Mouse (Mus musculus) intestine, postnatal 0 days (tissue): ENCODE data around the gene Klhdc4. TPM values are rescaled to one million over a fixed set of nuclear protein-coding genes. Genes with fewer than 3 reads are reported as not detected.

Experiments
- ATAC-seq: fragments of 200-750 bp; cut with Nextera tagmentation; 2 replicates; pipeline ENCODE4 v1.8.0; 2017; ENCODE audit warnings: mild to moderate bottlenecking, moderate TSS enrichment, moderate library complexity
- H3K27ac ChIP-seq: fragments of 300-500 bp; sonication (generic); 2 replicates; pipeline ENCODE4 v1.5.1; 2014; ENCODE audit warnings: mild to moderate bottlenecking, low read depth, low read length, moderate library complexity
- H3K27me3 ChIP-seq: fragments of 300-500 bp; sonication (generic); replicated peaks from 2 replicates; pipeline ENCODE4 v1.6.1; 2014; ENCODE audit warnings: low read length, mixed read lengths; ENCODE audit not compliant: control insufficient read depth, insufficient read depth
- H3K36me3 ChIP-seq: fragments of 300-500 bp; sonication (generic); 2 replicates; pipeline ENCODE4 v1.6.1; 2014; ENCODE audit warnings: mild to moderate bottlenecking, moderate library complexity; ENCODE audit not compliant: control insufficient read depth, insufficient read depth
- H3K4me1 ChIP-seq: fragments of 300-500 bp; sonication (generic); replicated peaks from 2 replicates; pipeline ENCODE4 v1.6.1; 2014; ENCODE audit warnings: antibody characterized with exemption, low read length, mixed read lengths; ENCODE audit not compliant: control insufficient read depth, insufficient read depth
- H3K4me2 ChIP-seq: fragments of 300-500 bp; sonication (generic); replicated peaks from 2 replicates; pipeline ENCODE4 v1.6.1; 2014; ENCODE audit warnings: low read depth, mild to moderate bottlenecking, moderate library complexity
- H3K4me3 ChIP-seq: fragments of 300-500 bp; sonication (generic); 2 replicates; pipeline ENCODE4 v1.5.1; 2014; ENCODE audit warnings: low read depth, low read length
- H3K9ac ChIP-seq: fragments of 300-500 bp; sonication (generic); 2 replicates; pipeline ENCODE4 v1.6.1; 2014; ENCODE audit warnings: mild to moderate bottlenecking, low read depth, low read length
- H3K9me3 ChIP-seq: fragments of 300-500 bp; sonication (generic); 2 replicates; pipeline ENCODE4 v1.6.1; 2016; ENCODE audit warnings: mixed run types; ENCODE audit not compliant: control insufficient read depth
- CTCF ChIP-seq: sonication (generic); IDR thresholded peaks from 2 replicates; pipeline ENCODE4 v1.5.1; 2016; ENCODE audit warnings: low read depth, mild to moderate bottlenecking, control low read depth, antibody characterized with exemption, moderate library complexity
- WGBS: fragments of 180-500 bp; shearing (Covaris S2); extraction: QIAGEN DNeasy Blood & Tissue Kit; methylation state at CpG from one replicate; pipeline ENCODE4 v1.1.7; 2014; 5-methylcytosine and 5-hydroxymethylcytosine counted together
- polyA plus RNA-seq: library from polyadenylated mRNA; unstranded; fragments of >200 nt; fragmentation: Nextera tagmentation; extraction: Ambion mirVana; gene quantifications from 2 replicates; pipeline ENCODE4 v1.2.1, GENCODE M21; 2015

The Klhdc4 gene
- polyA plus RNA-seq, 1 experiment from 2014 or later = 12.1 TPM

DNA sequence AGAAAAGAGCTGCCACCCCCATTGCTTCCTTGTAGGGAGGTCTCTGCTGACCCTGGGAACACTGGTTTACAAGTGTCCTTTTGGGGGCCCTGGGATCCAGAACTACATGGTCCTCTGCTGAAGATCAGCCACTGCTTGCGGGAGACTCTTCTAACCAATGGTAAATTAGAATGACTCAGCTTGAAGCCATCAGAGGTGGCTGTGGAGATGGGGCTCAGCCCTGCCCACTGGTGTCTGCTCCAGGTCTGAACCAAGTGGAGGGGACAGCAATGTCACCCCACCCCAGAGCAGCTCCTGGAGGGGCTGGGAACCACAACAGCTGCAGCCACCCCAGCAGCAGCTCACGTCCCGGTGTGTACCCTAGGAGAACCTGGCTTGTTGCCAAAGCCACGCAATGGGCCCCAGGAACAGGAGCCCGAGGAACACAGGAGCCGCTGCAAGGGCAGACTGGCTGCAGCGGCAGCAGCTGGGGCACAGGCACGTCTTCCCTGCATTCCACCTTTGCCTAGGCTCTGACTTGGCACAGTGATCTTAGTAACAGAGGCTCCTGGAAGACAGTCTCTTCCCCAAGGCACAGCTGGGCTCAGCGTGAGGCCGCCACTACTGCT lies 42.6 kb upstream of the Klhdc4 start:
- Histone ChIP-seq H3K9ac (no peak overlapping the region), H3K9me3 (no peaks in the 10 kb centered on the region), H3K4me2 (peak overlapping the region; percentile 38; the same call in 1 of the 2 replicates), H3K4me1 (peaks cover 8% of the 10 kb centered on the region; the same call in 1 of the 2 replicates), H3K27ac (no peak overlapping the region), H3K4me3 (no peak overlapping the region), H3K27me3 (no peaks in the 10 kb centered on the region), H3K36me3 (no peaks in the 10 kb centered on the region)
- 7% methylated on average over 10 of the region's 10 CpGs for WGBS
- 0 out of 2 replicates have a peak, but pooled peaks have one; percentile 23 for ATAC-seq
- TF ChIP-seq CTCF = peak; percentile 28

DNA sequence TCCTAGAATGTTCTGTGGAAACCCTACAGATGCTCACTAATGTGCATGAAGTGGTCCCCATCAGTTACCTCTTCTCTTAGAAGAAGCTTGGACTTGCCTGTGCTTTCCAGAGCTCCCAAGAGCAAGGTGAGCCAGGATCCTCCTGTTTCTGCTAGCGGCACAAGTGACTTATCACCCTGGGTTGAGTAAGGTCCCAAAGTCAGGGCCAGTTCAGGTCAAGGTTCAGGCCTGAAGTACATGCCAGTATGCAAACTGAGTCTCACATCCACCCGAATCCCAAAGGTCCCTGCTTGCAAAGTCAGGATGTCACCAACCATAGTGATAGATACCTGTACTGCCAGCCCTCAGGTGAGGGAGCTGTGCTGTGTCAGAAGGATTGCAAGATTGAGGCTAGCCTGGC lies 40.8 kb upstream of the Klhdc4 start:
- H3K4me3 ChIP-seq = no peak overlapping the region
- no peak overlapping the region for H3K9ac ChIP-seq
- TF ChIP-seq CTCF = no peak
- no peaks in the 10 kb centered on the region for H3K27me3 ChIP-seq
- WGBS = 76% methylated on average over 2 of the region's 2 CpGs
- H3K4me1 ChIP-seq = peaks cover 8% of the 10 kb centered on the region; the same call in 1 of the 2 replicates
- ATAC-seq = no peak
- H3K36me3 ChIP-seq = no peaks in the 10 kb centered on the region
- H3K9me3 ChIP-seq = no peaks in the 10 kb centered on the region
- H3K4me2 ChIP-seq = no peak overlapping the region
- no peak overlapping the region for H3K27ac ChIP-seq

DNA sequence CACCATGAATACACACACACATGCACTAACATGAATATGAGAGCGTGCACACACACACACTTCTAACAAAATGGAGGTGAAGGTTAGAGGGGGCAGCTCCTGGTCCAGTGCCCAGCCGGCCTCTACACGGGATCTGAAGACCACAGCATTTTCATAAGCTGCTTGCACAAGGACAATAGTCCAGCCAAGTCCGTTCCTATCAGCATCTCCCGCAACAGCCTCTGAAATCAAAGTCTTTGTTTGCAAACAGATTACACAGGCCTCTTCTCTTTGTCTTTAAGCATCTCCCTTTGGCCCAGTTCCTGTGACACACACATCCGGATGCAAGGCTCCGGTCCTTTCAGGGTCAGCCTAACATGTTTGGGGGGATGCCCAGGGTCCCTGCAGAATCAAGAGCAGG lies 39.5 kb upstream of the Klhdc4 start:
- 69% methylated on average over 7 of the region's 7 CpGs for WGBS

DNA sequence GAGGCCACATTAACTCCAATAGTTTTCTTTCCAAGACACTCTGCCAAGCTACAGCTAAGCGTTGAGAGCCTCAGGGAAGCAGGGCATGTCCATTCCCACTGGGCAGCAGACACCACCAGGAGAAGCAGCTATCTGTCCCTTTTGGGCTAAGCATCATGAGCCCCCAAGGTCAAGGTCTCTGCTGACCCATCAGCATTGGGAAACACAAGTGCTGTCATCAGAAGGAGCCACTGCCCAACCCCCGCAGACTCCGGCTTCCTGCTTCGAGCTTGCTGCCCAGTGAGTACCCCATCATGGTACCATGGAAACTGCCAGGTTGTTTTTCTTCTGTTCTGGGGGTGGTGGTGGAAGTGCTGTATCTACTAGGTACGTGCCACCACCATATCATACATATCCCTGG lies 38.8 kb upstream of the Klhdc4 start:
- WGBS = 81% methylated on average over 5 of the region's 5 CpGs
- Histone ChIP-seq H3K4me2 (no peak overlapping the region), H3K9me3 (no peaks in the 10 kb centered on the region), H3K27ac (no peak overlapping the region), H3K36me3 (no peaks in the 10 kb centered on the region), H3K4me3 (no peak overlapping the region), H3K4me1 (peaks cover 8% of the 10 kb centered on the region; the same call in 1 of the 2 replicates), H3K9ac (no peak overlapping the region), H3K27me3 (no peaks in the 10 kb centered on the region)
- TF ChIP-seq CTCF = no peak
- ATAC-seq = no peak

More for the DNA sequence above, 39.5 kb upstream of the Klhdc4 start:
- H3K4me1 ChIP-seq = peaks cover 8% of the 10 kb centered on the region; the same call in 1 of the 2 replicates
- no peak overlapping the region for H3K4me3 ChIP-seq
- H3K9me3 ChIP-seq = no peaks in the 10 kb centered on the region
- H3K4me2 ChIP-seq = no peak overlapping the region
- H3K27me3 ChIP-seq = no peaks in the 10 kb centered on the region
- no peak for TF ChIP-seq CTCF
- no peak for ATAC-seq
- H3K27ac ChIP-seq = no peak overlapping the region
- H3K36me3 ChIP-seq = no peaks in the 10 kb centered on the region
- H3K9ac ChIP-seq = no peak overlapping the region

DNA sequence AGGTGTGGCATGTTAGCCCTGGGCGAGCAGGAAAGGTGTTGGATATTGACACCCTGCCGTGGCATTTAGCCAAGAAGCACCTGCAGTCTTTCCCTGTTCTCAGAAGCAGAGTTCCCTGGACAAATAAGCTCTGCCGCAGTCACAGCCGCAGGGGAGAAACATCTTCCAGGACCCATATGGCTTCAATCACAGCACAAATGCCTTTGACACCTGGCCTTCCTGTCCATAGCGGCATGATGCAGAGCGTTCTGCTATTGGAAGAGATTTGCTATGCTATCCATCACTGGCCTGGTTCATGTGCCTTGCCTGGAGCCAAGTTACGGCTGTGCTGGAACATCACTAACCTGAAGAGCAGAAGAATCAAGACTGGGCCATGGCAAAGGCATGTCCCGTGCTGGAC lies 36.0 kb upstream of the Klhdc4 start:
- no peaks in the 10 kb centered on the region for H3K9me3 ChIP-seq
- no peaks in the 10 kb centered on the region for H3K27me3 ChIP-seq
- H3K36me3 ChIP-seq = no peaks in the 10 kb centered on the region
- no peak overlapping the region for H3K4me2 ChIP-seq
- no peak overlapping the region for H3K27ac ChIP-seq
- TF ChIP-seq CTCF = no peak
- 65% methylated on average over 8 of the region's 8 CpGs for WGBS
- no peak overlapping the region for H3K9ac ChIP-seq
- no peak overlapping the region for H3K4me3 ChIP-seq
- no peak for ATAC-seq
- no peaks in the 10 kb centered on the region for H3K4me1 ChIP-seq

DNA sequence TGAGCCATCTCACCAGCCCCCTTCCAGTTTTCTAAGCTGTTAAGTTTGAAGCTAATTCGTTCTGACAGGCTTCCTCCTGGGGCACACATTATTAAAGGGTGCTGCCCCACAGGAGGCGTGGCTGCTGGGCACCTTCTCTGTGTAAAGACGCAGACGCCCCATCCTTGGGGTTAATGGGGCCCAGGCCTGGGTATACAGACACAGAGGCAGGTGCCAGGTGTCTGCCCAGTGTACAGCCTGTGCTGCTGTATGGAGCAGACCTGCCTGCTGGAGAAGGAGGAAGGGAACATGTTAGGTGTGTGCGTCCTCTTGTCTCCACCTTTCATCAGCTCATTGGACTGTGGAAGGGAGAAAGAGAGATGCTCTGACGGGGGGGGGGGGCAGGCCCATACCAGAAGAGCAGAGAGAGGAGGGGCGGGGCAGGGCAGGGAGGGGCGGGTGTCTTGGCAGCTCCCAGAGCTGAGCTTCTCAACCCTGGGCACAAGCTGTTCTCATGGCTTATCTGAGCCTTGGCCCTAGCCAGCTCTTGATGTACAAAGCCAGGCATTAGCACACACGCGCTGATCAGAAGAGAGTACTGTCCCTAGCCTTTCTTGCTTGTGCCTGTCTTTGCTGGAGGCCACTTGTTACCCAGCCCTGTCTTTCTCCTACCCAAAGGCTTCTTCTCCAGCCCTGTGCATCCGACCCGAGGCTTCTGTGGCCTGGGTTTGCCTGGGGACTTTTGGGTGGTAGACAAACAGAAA lies 32.6 kb upstream of the Klhdc4 start:
- 45% methylated on average over 12 of the region's 12 CpGs for WGBS
- Histone ChIP-seq H3K27me3 (no peaks in the 10 kb centered on the region), H3K36me3 (no peaks in the 10 kb centered on the region), H3K4me1 (no peaks in the 10 kb centered on the region), H3K9ac (no peak overlapping the region), H3K27ac (no peak overlapping the region), H3K4me2 (no peak overlapping the region), H3K4me3 (no peak overlapping the region), H3K9me3 (no peaks in the 10 kb centered on the region)
- ATAC-seq = peak; percentile 86
- no peak for TF ChIP-seq CTCF
